Mouse (Mus musculus): ENCODE results near the gene Spata5. TPM values are rescaled to one million over a fixed set of nuclear protein-coding genes. Genes with fewer than 3 reads are reported as not detected.
"Not testable (repeated sequence)": the region's sequence is repeated elsewhere in the genome, so short reads cannot be mapped to it uniquely, and the experiment has no call there.

The Spata5 gene
- total and polyA plus RNA-seq, 2 experiments: 1.1 to 8.7 TPM

DNA sequence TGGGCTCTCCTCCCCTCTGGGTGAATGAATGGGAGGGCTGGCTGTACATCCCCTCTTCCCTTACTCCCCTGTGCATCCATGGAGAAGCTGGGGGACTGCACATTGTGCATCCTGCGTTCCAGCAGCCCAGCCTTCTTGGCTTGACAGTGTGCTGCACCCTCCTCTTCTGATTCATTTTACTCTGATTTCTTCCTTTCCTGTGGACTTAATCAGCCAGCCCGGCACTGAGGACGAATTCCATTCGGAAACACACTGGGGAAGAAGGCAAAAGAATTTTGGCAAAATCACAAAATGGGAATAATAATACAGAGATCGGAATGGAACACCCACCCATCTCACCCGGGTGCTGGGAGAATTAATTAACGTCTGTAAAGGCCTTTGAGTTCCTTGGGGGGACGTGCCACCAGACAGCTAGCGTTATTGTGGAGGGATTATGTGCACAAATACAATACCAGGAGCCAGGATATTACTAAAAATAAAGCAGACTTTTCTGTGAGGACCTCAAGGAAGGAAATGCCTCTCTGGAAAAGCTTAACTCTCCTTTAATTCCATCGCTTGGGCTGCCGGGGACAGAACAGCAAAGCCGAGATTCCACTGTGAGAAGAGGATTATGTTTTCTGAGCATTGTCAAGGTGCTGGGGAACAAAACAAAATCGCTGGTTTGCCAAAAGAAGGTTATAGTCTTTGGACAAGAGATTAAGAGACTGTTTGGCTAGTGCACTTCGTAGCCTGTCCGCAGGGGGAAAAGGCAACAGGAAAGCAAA is 166.5 kb downstream of the Spata5 start:
- TF ChIP-seq POLR2A (IDR thresholded peaks at IDR 0.05; ENCODE audit: extremely low read depth, insufficient read depth, low read length) (no peak), CTCF (IDR thresholded peaks at IDR 0.05; ENCODE audit: low read depth, low read length) (no peak)
- H3K9ac ChIP-seq (ENCODE audit: low read depth, low read length): no peak overlapping the region; the same call in 1 of the 2 replicates
- no peak overlapping the region; the same call in 1 of the 2 replicates for H3K4me3 ChIP-seq (ENCODE audit: insufficient read depth, low read depth, low read length)
- H3K4me1 ChIP-seq (ENCODE audit: control insufficient read depth, insufficient read depth, low read length): peaks cover 3% of the 10 kb centered on the region; the same call in 1 of the 2 replicates
- no peaks in the 10 kb centered on the region for H3K27me3 ChIP-seq (ENCODE audit: control insufficient read depth, insufficient read depth, low read length)
- H3K79me2 ChIP-seq (ENCODE audit: control insufficient read depth, insufficient read depth, low read length): no peaks in the 10 kb centered on the region
- H3K36me3 ChIP-seq (ENCODE audit: control insufficient read depth, insufficient read depth, low read length): no peaks in the 10 kb centered on the region
- no peak for DNase-seq (ENCODE audit: extremely low read depth, low read depth, low spot score)
- peak overlapping the region; percentile 23 for H3K27ac ChIP-seq (replicated peaks; ENCODE audit: insufficient read depth, low read depth, low read length)
- 40% methylated on average over 15 of the region's 15 CpGs for whole genome bisulfite sequencing

- H3K4me1 ChIP-seq (ENCODE audit: control insufficient read depth, insufficient read depth, low read length): peaks cover 3% of the 10 kb centered on the region; the same call in 1 of the 2 replicates
- TF ChIP-seq POLR2A (IDR thresholded peaks at IDR 0.05; ENCODE audit: extremely low read depth, insufficient read depth, low read length): no peak
- no peak for TF ChIP-seq CTCF (IDR thresholded peaks at IDR 0.05; ENCODE audit: low read depth, low read length)
- H3K27ac ChIP-seq (replicated peaks; ENCODE audit: insufficient read depth, low read depth, low read length): peak overlapping the region; percentile 23
- 40% methylated on average over 16 of the region's 16 CpGs for WGBS
- no peaks in the 10 kb centered on the region for H3K36me3 ChIP-seq (ENCODE audit: control insufficient read depth, insufficient read depth, low read length)
- DNase-seq (ENCODE audit: extremely low read depth, low read depth, low spot score): no peak
- H3K79me2 ChIP-seq (ENCODE audit: control insufficient read depth, insufficient read depth, low read length): no peaks in the 10 kb centered on the region
- H3K4me3 ChIP-seq (ENCODE audit: insufficient read depth, low read depth, low read length): no peak overlapping the region; the same call in 1 of the 2 replicates
- H3K27me3 ChIP-seq (ENCODE audit: control insufficient read depth, insufficient read depth, low read length): no peaks in the 10 kb centered on the region
- no peak overlapping the region for H3K9ac ChIP-seq (ENCODE audit: low read depth, low read length)
Observed at GRCm38 (mm10) chr3:37586731-37587578, 167.3 kb downstream of the Spata5 start.

DNA sequence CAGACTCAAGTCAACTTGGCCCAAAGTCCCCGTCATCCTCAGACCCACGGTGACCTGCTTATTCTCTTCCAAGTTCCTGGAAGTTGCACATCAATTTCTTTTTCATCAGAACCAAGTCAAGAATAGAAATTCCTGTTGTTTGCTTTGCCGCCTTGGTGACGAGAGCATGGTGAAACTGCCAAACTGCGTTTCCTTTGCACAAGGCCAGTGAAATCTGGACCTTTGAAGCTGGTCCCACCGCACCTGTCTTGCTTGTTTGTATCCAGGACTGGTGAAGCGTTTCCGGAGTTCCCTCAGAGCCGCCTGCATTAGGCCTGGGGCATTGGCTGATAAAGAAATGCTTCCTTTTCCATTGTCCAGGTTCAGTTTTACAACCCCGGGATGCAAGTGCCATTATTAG is 176.0 kb downstream of the Spata5 start:
- Histone ChIP-seq H3K27me3 (ENCODE audit: control insufficient read depth, insufficient read depth, low read length) (no peaks in the 10 kb centered on the region), H3K4me1 (ENCODE audit: control insufficient read depth, insufficient read depth, low read length) (no peaks in the 10 kb centered on the region), H3K9ac (ENCODE audit: low read depth, low read length) (no peak overlapping the region), H3K4me3 (ENCODE audit: insufficient read depth, low read depth, low read length) (no peak overlapping the region), H3K27ac (replicated peaks; ENCODE audit: insufficient read depth, low read depth, low read length) (no peak overlapping the region), H3K36me3 (ENCODE audit: control insufficient read depth, insufficient read depth, low read length) (no peaks in the 10 kb centered on the region), H3K79me2 (ENCODE audit: control insufficient read depth, insufficient read depth, low read length) (no peaks in the 10 kb centered on the region)
- no peak for DNase-seq (ENCODE audit: extremely low read depth, low read depth, low spot score)
- 56% methylated on average over 10 of the region's 10 CpGs for WGBS
- TF ChIP-seq CTCF (IDR thresholded peaks at IDR 0.05; ENCODE audit: low read depth, low read length) (no peak), POLR2A (IDR thresholded peaks at IDR 0.05; ENCODE audit: extremely low read depth, insufficient read depth, low read length) (no peak)

- 78% methylated on average over 6 of the region's 6 CpGs for WGBS
- Histone ChIP-seq H3K27me3 (ENCODE audit: control insufficient read depth, insufficient read depth, low read length) (no peaks in the 10 kb centered on the region), H3K9ac (ENCODE audit: low read depth, low read length) (no peak overlapping the region), H3K4me3 (ENCODE audit: insufficient read depth, low read depth, low read length) (no peak overlapping the region), H3K36me3 (ENCODE audit: control insufficient read depth, insufficient read depth, low read length) (no peaks in the 10 kb centered on the region), H3K27ac (replicated peaks; ENCODE audit: insufficient read depth, low read depth, low read length) (no peak overlapping the region), H3K79me2 (ENCODE audit: control insufficient read depth, insufficient read depth, low read length) (no peaks in the 10 kb centered on the region), H3K4me1 (ENCODE audit: control insufficient read depth, insufficient read depth, low read length) (no peaks in the 10 kb centered on the region)
- TF ChIP-seq CTCF (IDR thresholded peaks at IDR 0.05; ENCODE audit: low read depth, low read length) (no peak), POLR2A (IDR thresholded peaks at IDR 0.05; ENCODE audit: extremely low read depth, insufficient read depth, low read length) (no peak)
- no peak for DNase-seq (ENCODE audit: extremely low read depth, low read depth, low spot score)
Observed at GRCm38 (mm10) chr3:37596519-37596918, 176.8 kb downstream of the Spata5 start.

- Histone ChIP-seq H3K4me3 (ENCODE audit: insufficient read depth, low read depth, low read length) (no peak overlapping the region), H3K79me2 (ENCODE audit: control insufficient read depth, insufficient read depth, low read length) (no peaks in the 10 kb centered on the region), H3K36me3 (ENCODE audit: control insufficient read depth, insufficient read depth, low read length) (no peaks in the 10 kb centered on the region), H3K4me1 (ENCODE audit: control insufficient read depth, insufficient read depth, low read length) (no peaks in the 10 kb centered on the region), H3K9ac (ENCODE audit: low read depth, low read length) (no peak overlapping the region), H3K27ac (replicated peaks; ENCODE audit: insufficient read depth, low read depth, low read length) (no peak overlapping the region), H3K27me3 (ENCODE audit: control insufficient read depth, insufficient read depth, low read length) (no peaks in the 10 kb centered on the region)
- TF ChIP-seq CTCF (IDR thresholded peaks at IDR 0.05; ENCODE audit: low read depth, low read length) (no peak), POLR2A (IDR thresholded peaks at IDR 0.05; ENCODE audit: extremely low read depth, insufficient read depth, low read length) (no peak)
- DNase-seq (ENCODE audit: extremely low read depth, low read depth, low spot score): no peak
- 51% methylated on average over 5 of the region's 5 CpGs for WGBS
Observed at GRCm38 (mm10) chr3:37597200-37597599, 177.5 kb downstream of the Spata5 start.

DNA sequence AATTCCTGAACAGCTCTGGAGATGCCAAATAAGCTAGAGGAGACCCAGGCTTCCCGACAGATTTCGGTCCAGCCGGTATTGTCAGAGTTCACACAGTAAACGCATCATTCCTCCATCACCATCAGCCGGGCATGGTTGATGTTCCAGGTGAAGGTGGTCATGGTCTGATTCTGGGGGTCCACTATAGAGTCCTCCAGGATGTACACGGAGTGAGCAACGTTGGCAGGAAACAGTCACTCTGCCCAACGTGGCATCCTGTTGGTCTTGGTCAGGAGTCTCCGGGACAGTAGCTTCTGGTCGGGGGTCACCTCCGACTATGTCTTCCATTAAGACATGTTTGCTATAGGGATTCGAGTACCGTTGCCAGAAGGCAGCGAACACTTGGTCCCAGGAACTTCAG is 179.9 kb downstream of the Spata5 start:
- H3K36me3 ChIP-seq (ENCODE audit: control insufficient read depth, insufficient read depth, low read length); H3K27me3 ChIP-seq (ENCODE audit: control insufficient read depth, insufficient read depth, low read length); H3K9ac ChIP-seq (ENCODE audit: low read depth, low read length); H3K79me2 ChIP-seq (ENCODE audit: control insufficient read depth, insufficient read depth, low read length); DNase-seq (ENCODE audit: extremely low read depth, low read depth, low spot score); H3K27ac ChIP-seq (replicated peaks; ENCODE audit: insufficient read depth, low read depth, low read length); H3K4me1 ChIP-seq (ENCODE audit: control insufficient read depth, insufficient read depth, low read length); H3K4me3 ChIP-seq (ENCODE audit: insufficient read depth, low read depth, low read length): not testable (repeated sequence)
- WGBS: 90% methylated on average over 14 of the region's 14 CpGs

All from liver, adult 2 months (tissue).